Mouse (Mus musculus): ENCODE data around the gene Unc13c. TPM values are rescaled to one million over a fixed set of nuclear protein-coding genes. Genes with fewer than 3 reads are reported as not detected.

The Unc13c gene
- polyA plus RNA-seq (2015; fragmentation: Nextera tagmentation; extraction: Ambion mirVana), result 5.9 and 6.6 TPM in 2 replicates

DNA sequence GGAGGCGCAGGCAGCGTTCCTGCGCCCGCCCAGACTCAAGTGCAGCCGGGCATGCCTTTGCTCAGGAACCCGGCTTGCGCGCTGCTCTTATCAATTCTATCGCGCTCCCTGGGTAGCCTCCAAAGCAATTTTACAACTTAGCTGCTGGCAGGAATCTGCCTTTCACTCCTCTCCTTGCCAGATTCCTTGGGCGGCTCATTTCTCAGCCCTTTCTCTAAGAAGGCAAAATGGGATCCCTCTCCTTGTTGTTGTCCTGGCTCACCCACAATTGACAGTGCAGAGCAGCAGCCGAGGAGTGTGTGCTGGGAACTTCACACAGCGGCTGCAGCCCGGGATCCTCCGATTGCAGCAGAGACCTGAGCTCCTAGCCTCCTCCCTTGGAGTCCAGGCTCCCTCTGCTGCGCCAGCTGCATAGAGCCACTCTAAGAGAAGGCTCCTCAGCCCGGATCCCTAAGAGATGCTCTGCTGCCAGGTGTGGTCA lies at the start of gene Unc13c:
TSS of gene Unc13c (minus strand) at position 326 of the 481 bp plus-strand sequence.
- Histone ChIP-seq H3K4me3 (replicated peaks) (peak within 1 kb of the TSS; percentile 41), H3K27ac (replicated peaks) (peak within 1 kb of the TSS; percentile 81), H3K4me1 (peaks cover 25% of the 10 kb centered on the region), H3K9me3 (replicated peaks) (no peaks in the 10 kb centered on the region), H3K9ac (replicated peaks) (peak within 1 kb of the TSS; percentile 59), H3K36me3 (no peaks in the 10 kb centered on the region), H3K27me3 (replicated peaks) (no peaks in the 10 kb centered on the region), H3K4me2 (peak within 1 kb of the TSS; percentile 71)
- peak; percentile 92 for ATAC-seq (ENCODE audit: low FRiP score)
- WGBS, result 2% methylated on average over 17 of the region's 17 CpGs

DNA sequence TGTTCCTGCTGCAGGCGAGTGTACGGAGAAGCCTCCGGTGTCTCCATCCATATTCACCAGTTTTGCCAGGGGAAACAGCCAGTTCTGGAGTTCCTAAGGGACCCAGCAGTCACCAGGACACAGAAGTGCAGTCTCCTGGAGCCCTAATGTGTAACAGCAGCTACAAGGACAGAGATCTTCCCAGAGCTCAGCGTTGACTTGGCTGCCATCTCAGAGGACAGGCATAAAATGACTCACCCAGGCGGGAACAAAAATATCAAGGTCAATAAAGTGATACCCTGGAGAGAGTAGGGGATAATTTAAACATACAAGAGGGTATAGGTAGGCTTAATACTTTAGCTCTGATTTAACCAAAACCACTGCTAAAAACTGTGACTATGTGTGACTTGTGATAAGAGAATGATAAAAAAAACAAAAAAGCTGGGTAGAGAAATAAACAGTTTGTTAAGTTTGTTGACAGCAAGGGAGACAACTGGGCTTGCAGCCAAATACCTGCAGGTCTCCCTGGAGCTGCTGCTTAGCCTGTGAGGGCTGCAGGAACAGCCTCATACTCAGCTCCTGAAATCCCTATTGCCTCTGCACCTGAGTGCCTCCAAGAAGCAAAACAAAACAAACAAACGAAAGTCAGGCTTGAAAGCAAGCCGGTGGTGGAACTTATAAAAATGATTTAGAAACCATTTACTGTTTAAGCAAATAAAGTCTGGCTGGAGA lies 39.4 kb upstream of the Unc13c start:
- H3K27me3 ChIP-seq (replicated peaks), result no peaks in the 10 kb centered on the region
- H3K9ac ChIP-seq (replicated peaks), result no peak overlapping the region
- no peaks in the 10 kb centered on the region for H3K36me3 ChIP-seq
- no peak overlapping the region for H3K4me3 ChIP-seq (replicated peaks)
- no peak overlapping the region for H3K4me2 ChIP-seq
- no peaks in the 10 kb centered on the region for H3K9me3 ChIP-seq (replicated peaks)
- 64% methylated on average over 7 of the region's 7 CpGs for WGBS
- no peaks in the 10 kb centered on the region for H3K4me1 ChIP-seq
- no peak for ATAC-seq (ENCODE audit: low FRiP score)
- no peak overlapping the region for H3K27ac ChIP-seq (replicated peaks)

DNA sequence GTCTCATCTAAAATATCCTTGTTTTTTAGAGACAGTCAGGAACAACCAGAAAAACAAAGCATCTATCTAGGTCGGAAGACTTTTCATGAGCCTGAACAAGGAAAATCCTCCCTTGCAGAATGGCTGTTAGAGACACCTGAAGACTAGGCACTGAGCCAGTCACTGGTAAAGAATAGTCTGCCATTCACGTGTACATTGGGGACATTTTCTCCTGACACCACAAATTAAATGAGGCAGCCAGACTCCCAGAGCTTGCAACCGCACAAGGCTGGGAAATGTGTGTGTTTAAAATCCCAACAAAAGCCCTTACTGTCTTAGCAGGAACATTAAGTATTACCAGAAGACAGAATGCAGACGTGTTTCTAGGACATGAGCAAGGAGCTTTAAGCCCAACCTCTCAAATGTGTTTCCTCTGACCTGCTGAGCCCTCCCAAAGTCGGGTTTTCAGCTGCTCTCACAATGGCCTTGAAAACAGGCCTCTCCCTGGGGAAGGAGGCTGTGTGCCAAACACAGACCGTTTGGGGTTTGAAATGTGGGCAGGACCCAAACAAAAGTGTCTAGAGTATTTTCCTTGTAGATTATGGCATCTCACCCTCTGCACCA lies 33.7 kb upstream of the Unc13c start:
- Histone ChIP-seq H3K27ac (replicated peaks) (peak overlapping the region; percentile 51; the same call in 1 of the 2 replicates), H3K36me3 (no peaks in the 10 kb centered on the region), H3K9ac (replicated peaks) (no peak overlapping the region), H3K4me1 (peaks cover 7% of the 10 kb centered on the region), H3K9me3 (replicated peaks) (no peaks in the 10 kb centered on the region), H3K4me3 (replicated peaks) (no peak overlapping the region), H3K4me2 (no peak overlapping the region), H3K27me3 (replicated peaks) (no peaks in the 10 kb centered on the region)
- ATAC-seq (ENCODE audit: low FRiP score), result no peak
- 21% methylated on average over 6 of the region's 6 CpGs for WGBS

DNA sequence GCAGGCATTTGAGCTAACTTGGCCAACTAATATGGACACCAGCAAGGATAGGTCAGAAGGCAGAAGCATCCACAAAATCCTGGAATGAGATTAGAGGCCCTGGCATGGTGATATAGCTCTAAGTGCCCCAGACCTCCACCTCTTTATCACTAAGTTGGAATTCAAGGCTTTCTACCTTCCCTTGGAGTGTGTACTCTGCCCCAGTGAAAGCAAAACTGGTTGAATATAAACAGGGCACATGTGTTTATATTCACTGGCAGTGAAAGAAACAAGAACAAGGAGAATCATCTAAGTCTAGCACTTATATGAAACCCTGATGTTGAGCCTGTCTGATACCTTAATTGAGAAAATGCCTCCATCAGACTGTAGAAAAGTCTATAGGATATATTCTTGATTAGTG lies 19.3 kb upstream of the Unc13c start:
- Histone ChIP-seq H3K9ac (replicated peaks) (no peak overlapping the region), H3K9me3 (replicated peaks) (peaks cover 6% of the 10 kb centered on the region; the same call in 1 of the 2 replicates), H3K4me2 (no peak overlapping the region), H3K4me3 (replicated peaks) (no peak overlapping the region), H3K27me3 (replicated peaks) (no peaks in the 10 kb centered on the region), H3K36me3 (no peaks in the 10 kb centered on the region), H3K4me1 (no peaks in the 10 kb centered on the region), H3K27ac (replicated peaks) (no peak overlapping the region)
- ATAC-seq (ENCODE audit: low FRiP score), result no peak

DNA sequence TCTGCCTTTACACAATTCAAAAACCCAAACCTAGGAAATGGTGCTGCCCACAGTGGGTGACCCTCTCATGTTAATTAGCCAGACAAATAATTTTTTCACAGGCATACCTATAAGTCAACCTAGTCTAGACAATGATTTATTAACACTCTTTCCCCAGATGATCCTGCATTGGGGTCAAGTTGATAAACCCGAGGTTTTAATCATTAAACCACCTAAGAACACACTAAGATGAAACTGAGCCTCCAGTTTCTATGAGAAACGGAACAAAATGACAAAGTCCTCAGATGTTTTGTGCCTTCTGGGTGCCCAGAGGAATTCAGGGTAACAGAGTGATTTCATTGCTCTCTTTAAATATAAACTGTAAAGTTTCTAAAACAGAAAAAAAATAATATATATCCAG lies 18.5 kb upstream of the Unc13c start:
- Histone ChIP-seq H3K36me3 (no peaks in the 10 kb centered on the region), H3K9me3 (replicated peaks) (peaks cover 6% of the 10 kb centered on the region; the same call in 1 of the 2 replicates), H3K9ac (replicated peaks) (no peak overlapping the region), H3K27me3 (replicated peaks) (no peaks in the 10 kb centered on the region), H3K4me2 (no peak overlapping the region), H3K4me3 (replicated peaks) (no peak overlapping the region), H3K4me1 (no peaks in the 10 kb centered on the region; the same call in 1 of the 2 replicates), H3K27ac (replicated peaks) (no peak overlapping the region)
- ATAC-seq (ENCODE audit: low FRiP score), result no peak
- WGBS, result 70% methylated on average over 2 of the region's 2 CpGs

DNA sequence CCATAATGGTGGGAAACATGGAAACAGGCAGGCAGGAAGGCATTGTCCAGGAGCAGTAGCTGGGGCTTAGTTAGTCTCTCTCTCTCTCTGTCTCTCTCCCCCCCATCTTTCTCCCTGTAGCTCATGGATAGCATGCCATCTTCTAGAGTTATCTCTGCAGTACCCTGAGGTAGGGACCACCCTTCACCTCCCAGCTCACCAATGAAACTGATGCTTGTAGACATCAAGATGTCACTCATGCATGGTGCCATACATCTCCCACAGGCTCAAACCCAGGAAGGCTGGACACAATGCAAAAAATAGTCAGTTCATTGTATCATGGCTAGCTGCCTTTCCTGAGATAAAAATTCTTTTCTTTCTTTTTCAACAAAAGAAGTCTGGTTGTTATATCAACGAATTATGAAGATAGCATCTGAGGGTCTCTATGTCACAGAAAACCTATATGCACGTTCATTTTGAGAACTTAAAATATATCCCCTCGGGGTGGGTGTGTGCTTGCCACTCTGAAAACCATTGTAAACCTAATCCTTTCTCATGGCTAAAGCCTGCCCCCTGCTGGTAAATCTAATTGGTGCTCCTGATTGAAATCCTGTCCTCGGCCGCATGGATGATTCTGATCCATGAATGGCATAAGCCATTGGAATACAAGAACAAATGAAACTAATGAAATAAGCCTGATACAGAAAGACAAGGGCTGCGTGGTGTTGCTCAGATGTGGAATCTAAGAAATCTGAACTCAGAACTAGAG lies 14.0 kb upstream of the Unc13c start:
- Histone ChIP-seq H3K4me1 (no peaks in the 10 kb centered on the region; the same call in 1 of the 2 replicates), H3K27ac (replicated peaks) (no peak overlapping the region), H3K4me3 (replicated peaks) (no peak overlapping the region), H3K9me3 (replicated peaks) (no peaks in the 10 kb centered on the region), H3K36me3 (no peaks in the 10 kb centered on the region), H3K27me3 (replicated peaks) (no peaks in the 10 kb centered on the region), H3K9ac (replicated peaks) (no peak overlapping the region), H3K4me2 (no peak overlapping the region)
- ATAC-seq (ENCODE audit: low FRiP score), result peak; percentile 72; the same call in 1 of the 2 replicates
- 11% methylated on average over 6 of the region's 6 CpGs for WGBS

DNA sequence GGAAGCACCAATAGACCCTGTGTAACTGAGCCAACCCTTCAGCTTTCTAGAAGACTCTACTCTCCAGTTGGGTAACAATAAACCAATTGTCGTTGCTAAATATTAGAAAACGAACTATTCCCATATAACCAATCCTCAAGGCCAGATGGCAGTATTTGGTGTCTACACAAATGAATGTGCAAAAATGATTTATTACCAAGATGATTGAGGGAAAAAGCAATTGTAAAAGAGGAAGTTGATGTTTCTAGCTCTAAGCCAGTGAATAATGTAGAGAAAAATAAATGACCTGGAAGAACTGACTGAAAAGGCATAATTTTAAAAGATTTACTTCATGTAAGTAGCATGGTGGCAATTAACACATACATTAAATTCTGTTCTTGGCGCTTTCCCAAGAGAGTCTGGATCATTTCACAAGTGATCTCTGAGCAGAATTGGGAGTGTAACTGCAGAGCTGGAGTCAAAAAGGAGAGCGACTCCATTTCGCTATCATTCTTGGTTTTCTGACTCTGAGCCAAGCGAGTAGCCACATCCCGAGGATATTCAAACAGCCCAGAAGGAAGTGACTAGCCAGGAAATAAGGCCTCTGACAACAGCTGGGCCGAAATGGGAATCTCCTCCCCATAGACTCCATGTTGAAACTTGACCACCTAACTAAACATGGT lies 3.7 kb upstream of the Unc13c start:
- ATAC-seq (ENCODE audit: low FRiP score), result no peak
- Histone ChIP-seq H3K27ac (replicated peaks) (no peak overlapping the region), H3K36me3 (no peaks in the 10 kb centered on the region), H3K9me3 (replicated peaks) (no peaks in the 10 kb centered on the region), H3K4me3 (replicated peaks) (no peak overlapping the region), H3K4me1 (peaks cover 20% of the 10 kb centered on the region), H3K4me2 (no peak overlapping the region), H3K9ac (replicated peaks) (no peak overlapping the region), H3K27me3 (replicated peaks) (no peaks in the 10 kb centered on the region)
- WGBS, result 78% methylated on average over 8 of the region's 8 CpGs

DNA sequence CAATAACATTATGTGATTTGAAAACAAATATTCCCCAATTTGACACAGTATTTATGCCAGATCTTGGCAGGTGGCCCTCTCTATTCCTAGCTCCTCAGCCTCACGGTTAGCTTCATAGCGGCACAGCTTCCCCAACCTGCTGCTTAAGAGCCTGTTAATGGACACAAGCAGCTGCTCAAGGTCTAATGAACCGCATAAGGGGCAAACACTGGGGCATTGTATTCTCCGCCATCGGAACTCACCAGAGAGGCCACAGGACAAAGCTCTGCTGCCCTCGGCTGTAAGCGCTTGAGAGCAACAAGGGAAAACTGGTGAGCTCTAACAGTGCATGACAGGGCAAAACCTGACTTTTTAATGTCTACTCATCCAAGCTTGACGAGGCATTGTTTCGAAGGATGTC lies 2.0 kb upstream of the Unc13c start:
- no peaks in the 10 kb centered on the region for H3K36me3 ChIP-seq
- H3K4me1 ChIP-seq, result peaks cover 21% of the 10 kb centered on the region
- H3K9me3 ChIP-seq (replicated peaks), result no peaks in the 10 kb centered on the region
- no peak overlapping the region for H3K4me3 ChIP-seq (replicated peaks)
- H3K27me3 ChIP-seq (replicated peaks), result no peaks in the 10 kb centered on the region
- 22% methylated on average over 9 of the region's 9 CpGs for WGBS
- H3K4me2 ChIP-seq, result no peak overlapping the region
- ATAC-seq (ENCODE audit: low FRiP score), result no peak
- H3K9ac ChIP-seq (replicated peaks), result no peak overlapping the region
- H3K27ac ChIP-seq (replicated peaks), result no peak overlapping the region

DNA sequence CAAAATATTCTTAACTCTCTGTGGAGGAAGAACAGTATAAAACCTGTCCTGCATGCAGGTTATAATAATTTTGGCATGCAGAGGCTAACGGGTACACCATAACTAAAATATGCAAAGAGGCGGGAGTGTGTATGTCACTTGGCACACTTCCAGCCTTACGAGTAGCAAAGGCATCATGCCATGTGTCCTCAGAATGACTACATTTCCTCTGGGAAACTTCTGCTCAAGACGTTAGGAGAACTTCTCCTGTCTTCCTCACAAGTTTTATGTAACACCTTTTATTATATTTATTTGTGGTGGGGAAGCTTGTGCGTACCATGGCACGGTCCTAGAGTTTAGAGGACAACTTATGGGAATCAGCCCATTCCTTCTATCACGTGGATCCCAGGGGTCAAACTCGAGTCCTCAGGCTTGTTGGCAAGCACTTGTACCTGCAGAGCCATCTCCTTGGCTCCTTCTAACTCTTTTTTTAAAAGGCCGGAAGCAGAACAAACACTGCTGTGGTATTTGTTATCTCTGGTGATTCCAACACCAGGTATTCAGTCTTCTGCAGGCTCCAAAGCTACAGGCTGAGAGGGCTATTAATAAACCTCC lies 3.3 kb downstream of the Unc13c start:
- no peak overlapping the region for H3K4me3 ChIP-seq (replicated peaks)
- no peaks in the 10 kb centered on the region for H3K36me3 ChIP-seq
- no peak for ATAC-seq (ENCODE audit: low FRiP score)
- H3K4me1 ChIP-seq, result peaks cover 20% of the 10 kb centered on the region
- H3K9ac ChIP-seq (replicated peaks), result no peak overlapping the region
- no peak overlapping the region for H3K27ac ChIP-seq (replicated peaks)
- no peaks in the 10 kb centered on the region for H3K9me3 ChIP-seq (replicated peaks)
- 66% methylated on average over 9 of the region's 9 CpGs for WGBS
- H3K27me3 ChIP-seq (replicated peaks), result no peaks in the 10 kb centered on the region
- H3K4me2 ChIP-seq, result peak overlapping the region; percentile 38

DNA sequence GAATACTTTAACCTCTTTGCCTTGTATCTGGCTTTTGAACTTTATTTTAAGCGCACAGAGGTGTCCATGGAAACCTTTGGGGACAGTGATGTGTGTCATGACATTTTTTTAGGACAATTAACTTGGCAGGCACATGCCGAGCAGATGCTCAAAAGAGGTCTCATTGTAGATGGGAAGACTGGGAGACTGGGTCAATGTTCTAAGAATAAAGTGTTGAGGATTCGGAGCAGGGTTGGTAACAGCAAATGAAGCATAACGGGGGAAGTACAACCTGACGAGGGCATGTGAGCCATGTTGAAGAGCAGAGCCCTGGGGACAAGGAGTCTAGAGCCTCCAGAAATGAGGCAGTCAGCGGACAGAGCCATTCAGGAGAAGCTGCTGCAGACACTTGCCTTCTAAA lies 6.3 kb downstream of the Unc13c start:
- no peaks in the 10 kb centered on the region for H3K9me3 ChIP-seq (replicated peaks)
- no peaks in the 10 kb centered on the region for H3K36me3 ChIP-seq
- H3K4me1 ChIP-seq, result peaks cover 5% of the 10 kb centered on the region; the same call in 1 of the 2 replicates
- no peak overlapping the region for H3K27ac ChIP-seq (replicated peaks)
- no peak overlapping the region for H3K4me3 ChIP-seq (replicated peaks)
- WGBS, result 68% methylated on average over 6 of the region's 6 CpGs
- no peak overlapping the region for H3K9ac ChIP-seq (replicated peaks)
- no peak overlapping the region for H3K4me2 ChIP-seq
- H3K27me3 ChIP-seq (replicated peaks), result no peaks in the 10 kb centered on the region
- ATAC-seq (ENCODE audit: low FRiP score), result no peak

DNA sequence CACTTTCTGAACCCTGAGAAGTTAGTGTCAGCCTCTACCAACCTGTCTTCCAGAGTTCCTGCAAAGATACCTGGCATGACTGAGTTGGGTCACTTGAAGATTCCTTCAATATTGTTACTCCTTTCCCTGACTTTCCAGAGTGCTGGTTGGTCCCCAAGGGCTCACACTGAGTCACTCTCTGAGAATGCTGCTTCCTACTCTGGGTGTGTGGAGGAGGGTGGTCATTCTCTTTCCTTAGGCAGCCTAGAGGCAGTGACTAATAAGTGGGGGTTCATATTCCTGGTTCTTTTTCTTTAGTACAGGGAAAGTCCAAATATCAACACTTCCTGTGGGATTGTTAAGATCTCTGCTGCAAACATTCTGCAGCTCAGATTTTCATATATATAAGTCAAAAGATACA lies 16.4 kb downstream of the Unc13c start:
- Histone ChIP-seq H3K36me3 (no peaks in the 10 kb centered on the region), H3K4me2 (no peak overlapping the region), H3K9ac (replicated peaks) (no peak overlapping the region), H3K4me3 (replicated peaks) (no peak overlapping the region), H3K27ac (replicated peaks) (no peak overlapping the region), H3K4me1 (no peaks in the 10 kb centered on the region), H3K27me3 (replicated peaks) (no peaks in the 10 kb centered on the region), H3K9me3 (replicated peaks) (no peaks in the 10 kb centered on the region)
- no peak for ATAC-seq (ENCODE audit: low FRiP score)
